Mouse (Mus musculus): ENCODE measurements around the gene Rasa3. TPM values are rescaled to one million over a fixed set of nuclear protein-coding genes. Genes with fewer than 3 reads are reported as not detected.

Gene Rasa3
- total RNA-seq, 2 experiments from 2014 or later = 46.2 to 47.3 TPM

Other genes starting within 250 kb of the Rasa3 start
- gene Tmem255b, start 242.4 kb downstream of the Rasa3 start, total RNA-seq (2021) = 1 to 10 TPM; 1.7 to 3.3 TPM
- gene Gas6, start 183.1 kb downstream of the Rasa3 start, total RNA-seq (2021) = 100 to 1,000 TPM; 158 to 160 TPM
- gene 1700029H14Rik, start 115.1 kb downstream of the Rasa3 start, total RNA-seq (2021) = under 1 TPM; 0.22 to 0.37 TPM
- gene Cfap97d2, start 28.3 kb upstream of the Rasa3 start, total RNA-seq (2021) = under 1 TPM; 0.51 to 0.64 TPM
- 10 to 100 TPM; 68.5 to 71.7 TPM for gene Cdc16, start 80.1 kb upstream of the Rasa3 start, total RNA-seq (2021)
- 10 to 100 TPM; 37.3 to 38.3 TPM for gene Upf3a, start 108.0 kb upstream of the Rasa3 start, total RNA-seq (2021)
- gene AF366264, start 160.8 kb upstream of the Rasa3 start, total RNA-seq (2021) = not detected
- gene Champ1, start 192.0 kb upstream of the Rasa3 start, total RNA-seq (2021) = 10 to 100 TPM; 33.3 to 35.3 TPM
- 10 to 100 TPM; 17.7 to 18.1 TPM for gene Coprs, start 212.7 kb upstream of the Rasa3 start, total RNA-seq (2021)

Data from adrenal gland, postnatal 4 days (tissue).